Mouse (Mus musculus) liver, embryonic 11.5 days (tissue): ENCODE results near the gene Ciapin1. TPM values are rescaled to one million over a fixed set of nuclear protein-coding genes. Genes with fewer than 3 reads are reported as not detected.

Experiments used
- ATAC-seq: fragments of 200-750 bp; cut with Nextera tagmentation; replicated peaks from 2 replicates; pipeline ENCODE4 v1.8.0; 2017; ENCODE audit warnings: moderate number of reproducible peaks, mild to moderate bottlenecking, moderate TSS enrichment, moderate library complexity; ENCODE audit not compliant: low FRiP score
- DNase-seq: peaks from one replicate; pipeline ENCODE4 v3.0.0-alpha.2; 2017; ENCODE audit warnings: low spot score
- H3K27ac ChIP-seq: fragments of 300-500 bp; sonication (generic); 2 replicates; pipeline ENCODE4 v1.5.1; 2014; ENCODE audit warnings: mild to moderate bottlenecking, low read depth, low read length, control low read depth
- H3K27me3 ChIP-seq: fragments of 300-500 bp; sonication (generic); replicated peaks from 2 replicates; pipeline ENCODE4 v1.6.1; 2014; ENCODE audit warnings: low read length, mixed read lengths; ENCODE audit not compliant: control insufficient read depth, insufficient read depth
- H3K36me3 ChIP-seq: fragments of 300-500 bp; sonication (generic); 2 replicates; pipeline ENCODE4 v1.6.1; 2014; ENCODE audit warnings: mild to moderate bottlenecking, low read length, moderate library complexity, mixed read lengths; ENCODE audit not compliant: control insufficient read depth, insufficient read depth
- H3K4me1 ChIP-seq: fragments of 300-500 bp; sonication (generic); replicated peaks from 2 replicates; pipeline ENCODE4 v1.6.1; 2014; ENCODE audit warnings: low read length, mixed read lengths; ENCODE audit not compliant: control insufficient read depth, insufficient read depth
- H3K4me2 ChIP-seq: fragments of 300-500 bp; sonication (generic); 2 replicates; pipeline ENCODE4 v1.6.1; 2014; ENCODE audit warnings: mild to moderate bottlenecking, control low read depth, moderate library complexity
- H3K4me3 ChIP-seq: fragments of 300-500 bp; sonication (generic); 2 replicates; pipeline ENCODE4 v1.5.1; 2014; ENCODE audit warnings: low read depth, low read length, control low read depth
- H3K9ac ChIP-seq: fragments of 300-500 bp; sonication (generic); 2 replicates; pipeline ENCODE4 v1.6.1; 2014; ENCODE audit warnings: low read depth, low read length, control low read depth
- H3K9me3 ChIP-seq: fragments of 300-500 bp; sonication (generic); 2 replicates; pipeline ENCODE4 v1.6.1; 2016; ENCODE audit warnings: low read length, inconsistent platforms, mixed read lengths; ENCODE audit not compliant: control insufficient read depth
- WGBS: fragments of 180-500 bp; shearing (Covaris S2); extraction: QIAGEN DNeasy Blood & Tissue Kit; methylation state at CpG from one replicate; pipeline ENCODE4 v1.1.7; 2014; 5-methylcytosine and 5-hydroxymethylcytosine counted together
- polyA plus RNA-seq: library from polyadenylated mRNA; unstranded; fragments of >200 nt; fragmentation: Nextera tagmentation; extraction: Ambion mirVana; gene quantifications from 2 replicates; pipeline ENCODE4 v1.2.1, GENCODE M21; 2014

Ciapin1 gene
- polyA plus RNA-seq, 1 experiment from 2014 or later = 94.8 TPM

- Histone ChIP-seq H3K27me3 (peaks cover 11% of the 10 kb centered on the region), H3K9ac (no peak overlapping the region), H3K4me2 (no peak overlapping the region), H3K36me3 (no peaks in the 10 kb centered on the region), H3K9me3 (no peaks in the 10 kb centered on the region), H3K27ac (no peak overlapping the region), H3K4me3 (no peak overlapping the region), H3K4me1 (peaks cover 49% of the 10 kb centered on the region)
- WGBS = 56% methylated on average over 3 of the region's 3 CpGs
- no peak for ATAC-seq
- DNase-seq = no peak
Measured at GRCm38 (mm10) chr8:94872156-94872555, 34.0 kb upstream of the Ciapin1 start.

- Histone ChIP-seq H3K4me2 (peak overlapping the region; percentile 73), H3K9me3 (no peaks in the 10 kb centered on the region), H3K36me3 (peaks cover 3% of the 10 kb centered on the region; the same call in 1 of the 2 replicates), H3K4me3 (peak overlapping the region; percentile 37), H3K27ac (no peak overlapping the region), H3K27me3 (peaks cover 11% of the 10 kb centered on the region), H3K9ac (no peak overlapping the region; the same call in 1 of the 2 replicates), H3K4me1 (peaks cover 46% of the 10 kb centered on the region)
- ATAC-seq (peak; percentile 14; the same call in 1 of the 2 replicates), DNase-seq (peak; percentile 66)
- WGBS = 5% methylated on average over 7 of the region's 7 CpGs
Measured at GRCm38 (mm10) chr8:94871108-94871894, 33.1 kb upstream of the Ciapin1 start.

GRCm38 (mm10) chr8:94870474-94871107, 32.4 kb upstream of the Ciapin1 start:
- Histone ChIP-seq H3K4me2 (peak overlapping the region; percentile 73), H3K27me3 (peaks cover 11% of the 10 kb centered on the region), H3K4me1 (peaks cover 44% of the 10 kb centered on the region), H3K36me3 (peaks cover 5% of the 10 kb centered on the region; the same call in 1 of the 2 replicates), H3K9ac (peak overlapping the region; percentile 52), H3K9me3 (no peaks in the 10 kb centered on the region), H3K27ac (no peak overlapping the region), H3K4me3 (peak overlapping the region; percentile 37)
- DNase-seq = no peak
- WGBS = 17% methylated on average over 21 of the region's 22 CpGs
- no peak for ATAC-seq

GRCm38 (mm10) chr8:94870003-94870402, 31.8 kb upstream of the Ciapin1 start:
- Histone ChIP-seq H3K36me3 (peaks cover 10% of the 10 kb centered on the region; the same call in 1 of the 2 replicates), H3K4me3 (peak overlapping the region; percentile 37; the same call in 1 of the 2 replicates), H3K27me3 (peaks cover 6% of the 10 kb centered on the region; the same call in 1 of the 2 replicates), H3K4me2 (peak overlapping the region; percentile 73; the same call in 1 of the 2 replicates), H3K9ac (no peak overlapping the region), H3K27ac (no peak overlapping the region), H3K4me1 (peaks cover 39% of the 10 kb centered on the region), H3K9me3 (no peaks in the 10 kb centered on the region)
- 53% methylated on average over 4 of the region's 4 CpGs for WGBS
- ATAC-seq (no peak), DNase-seq (no peak)

- no peak overlapping the region for H3K4me3 ChIP-seq
- no peak overlapping the region for H3K9ac ChIP-seq
- ATAC-seq = no peak
- no peak overlapping the region for H3K4me2 ChIP-seq
- peaks cover 2% of the 10 kb centered on the region; the same call in 1 of the 2 replicates for H3K27me3 ChIP-seq
- H3K27ac ChIP-seq = no peak overlapping the region
- 75% methylated on average over 7 of the region's 7 CpGs for WGBS
- H3K9me3 ChIP-seq = no peaks in the 10 kb centered on the region
- DNase-seq = no peak
- H3K36me3 ChIP-seq = peaks cover 17% of the 10 kb centered on the region; the same call in 1 of the 2 replicates
- H3K4me1 ChIP-seq = peaks cover 37% of the 10 kb centered on the region
Measured at GRCm38 (mm10) chr8:94869146-94869545, 31.0 kb upstream of the Ciapin1 start.

GRCm38 (mm10) chr8:94866921-94867320, 28.8 kb upstream of the Ciapin1 start:
- H3K4me2 ChIP-seq = no peak overlapping the region
- H3K27ac ChIP-seq = no peak overlapping the region
- no peaks in the 10 kb centered on the region for H3K9me3 ChIP-seq
- DNase-seq (no peak), ATAC-seq (no peak)
- H3K36me3 ChIP-seq = peaks cover 26% of the 10 kb centered on the region; the same call in 1 of the 2 replicates
- 87% methylated on average over 9 of the region's 9 CpGs for WGBS
- H3K4me3 ChIP-seq = no peak overlapping the region
- no peak overlapping the region for H3K9ac ChIP-seq
- H3K4me1 ChIP-seq = peaks cover 50% of the 10 kb centered on the region
- H3K27me3 ChIP-seq = 0 out of 2 replicates have a peak, but pooled peaks cover 2% of the 10 kb centered on the region

- H3K36me3 ChIP-seq = peaks cover 32% of the 10 kb centered on the region; the same call in 1 of the 2 replicates
- peaks cover 42% of the 10 kb centered on the region for H3K4me1 ChIP-seq
- WGBS = 83% methylated on average over 10 of the region's 10 CpGs
Measured at GRCm38 (mm10) chr8:94865292-94865691, 27.1 kb upstream of the Ciapin1 start.

GRCm38 (mm10) chr8:94863897-94864673, 25.9 kb upstream of the Ciapin1 start:
- Histone ChIP-seq H3K27ac (no peak overlapping the region), H3K36me3 (peaks cover 34% of the 10 kb centered on the region; the same call in 1 of the 2 replicates), H3K9me3 (no peaks in the 10 kb centered on the region), H3K4me3 (no peak overlapping the region), H3K4me2 (no peak overlapping the region), H3K9ac (no peak overlapping the region), H3K27me3 (no peaks in the 10 kb centered on the region), H3K4me1 (peaks cover 38% of the 10 kb centered on the region)
- WGBS = 67% methylated on average over 10 of the region's 10 CpGs
- ATAC-seq = no peak
- no peak for DNase-seq

More at GRCm38 (mm10) chr8:94865292-94865691, 27.1 kb upstream of the Ciapin1 start:
- DNase-seq (no peak), ATAC-seq (no peak)
- H3K9ac ChIP-seq = no peak overlapping the region
- no peaks in the 10 kb centered on the region for H3K27me3 ChIP-seq
- no peak overlapping the region; the same call in 1 of the 2 replicates for H3K27ac ChIP-seq
- H3K4me3 ChIP-seq = no peak overlapping the region
- no peak overlapping the region for H3K4me2 ChIP-seq
- no peaks in the 10 kb centered on the region for H3K9me3 ChIP-seq
